Mouse (Mus musculus) erythroid progenitor cell, adult 5-6 weeks (primary cell): ENCODE results near the gene Zfand2b. TPM values are rescaled to one million over a fixed set of nuclear protein-coding genes. Genes with fewer than 3 reads are reported as not detected.

Source experiments
- ATAC-seq: replicated peaks from 2 replicates; pipeline ENCODE4 v1.8.0; 2016; ENCODE audit warnings: moderate number of reproducible peaks, mild to moderate bottlenecking, moderate TSS enrichment, inconsistent platforms; ENCODE audit not compliant: poor library complexity, low FRiP score, severe bottlenecking
- total RNA-seq, 2 experiments: library from RNA; stranded (forward) in 1 of 2; stranded (reverse) in 1 of 2; fragments of 150-400 nt in 1 of 2; fragments of 186-747, 209-891 nt in 1 of 2; gene quantifications; 2 replicates each; pipeline versions ENCODE4 v1.2.3 to v1.2.4; 2015 to 2017; ENCODE audit warnings: low replicate concordance in 2 of 2

Gene Zfand2b
- total RNA-seq, 2 experiments from 2014 or later = 43.6 to 54.6 TPM

DNA sequence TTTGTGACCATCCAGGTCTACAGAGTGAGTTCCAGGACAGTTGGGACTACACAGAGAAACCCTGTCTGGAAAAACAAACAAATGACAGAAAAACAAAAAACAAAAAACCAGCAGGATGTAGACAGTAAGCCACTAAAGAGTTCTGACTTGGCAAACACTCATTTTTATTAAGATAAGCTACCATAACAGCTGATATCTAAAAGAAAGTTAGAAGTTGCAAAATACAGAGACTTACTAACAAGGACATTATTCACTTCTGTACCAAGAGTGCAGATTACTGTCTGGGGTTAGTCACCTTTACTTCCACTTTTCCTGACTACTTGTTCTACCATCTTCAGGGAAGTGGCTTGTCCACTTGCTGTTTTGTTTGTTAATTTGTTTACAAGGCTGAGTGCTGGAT, 9.5 kb upstream of the Zfand2b start:
- peak; percentile 51; the same call in 1 of the 2 replicates for ATAC-seq

GRCm38 (mm10) chr1:75159540-75160255, 8.7 kb upstream of the Zfand2b start:
- ATAC-seq = peak; percentile 91

GRCm38 (mm10) chr1:75160256-75160617, 8.2 kb upstream of the Zfand2b start:
- no peak for ATAC-seq

DNA sequence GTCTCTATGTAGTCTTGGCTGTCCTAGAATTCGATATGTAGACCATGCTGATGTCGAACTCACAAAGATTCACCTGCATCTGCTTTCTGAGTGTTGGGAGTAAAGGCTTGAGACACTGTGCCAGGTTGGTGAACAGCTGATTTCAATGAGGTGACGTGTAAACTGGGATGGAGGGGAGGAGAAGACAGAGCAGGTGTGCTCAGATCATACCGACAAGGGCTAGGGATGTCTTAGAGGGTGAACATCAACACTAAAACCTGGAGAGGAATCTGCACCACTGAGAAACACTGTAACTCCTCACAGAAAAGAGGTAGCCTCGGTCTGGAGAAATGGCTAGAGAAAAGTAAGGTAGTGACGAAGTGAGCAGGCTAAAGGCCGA, 364 bp upstream of the Zfand2b start:
- ATAC-seq = peak; percentile 53

DNA sequence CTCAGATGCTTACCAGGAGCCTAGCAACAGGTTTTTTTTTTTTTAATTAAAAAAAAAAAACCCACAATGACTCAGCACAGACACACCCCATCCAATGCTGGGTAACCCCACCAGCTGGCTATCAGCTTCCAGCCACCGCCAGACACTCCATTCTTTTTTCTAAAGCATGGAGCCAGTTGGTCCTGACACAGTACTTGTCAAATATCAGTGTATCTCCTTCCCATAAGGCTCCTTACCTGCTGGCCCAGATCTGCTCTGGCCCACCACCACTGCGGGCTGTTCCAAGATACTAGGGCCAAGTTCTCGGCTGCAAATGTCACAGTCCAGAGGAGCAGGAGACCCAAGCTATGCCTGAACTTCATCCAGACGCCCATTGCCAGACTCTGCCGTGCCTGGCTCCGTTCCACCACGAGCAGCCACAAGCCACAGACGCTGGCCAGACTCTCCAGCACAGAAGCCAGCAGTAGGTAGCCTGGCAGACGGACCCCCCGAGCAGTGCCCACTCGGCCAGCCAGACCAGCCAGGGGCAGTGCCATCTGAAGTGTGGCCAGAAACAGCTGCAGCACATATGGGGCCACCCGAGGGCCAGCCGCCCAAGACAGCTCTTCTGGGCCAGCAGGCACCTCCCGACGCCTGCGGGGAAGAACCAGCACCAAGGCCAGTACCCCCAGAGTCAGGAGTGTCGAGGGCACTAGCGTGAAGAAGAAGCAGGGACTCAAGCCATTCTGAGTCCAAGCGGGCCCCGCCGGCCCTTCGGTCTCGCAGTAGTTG, 11.1 kb downstream of the Zfand2b start:
- ATAC-seq = peak; percentile 75

- peak; percentile 85 for ATAC-seq
Observed at GRCm38 (mm10) chr1:75180105-75180590, 11.7 kb downstream of the Zfand2b start, which contains the start of gene Abcb6. Gene Abcb6 (minus strand): TSS chr1:75180392.

DNA sequence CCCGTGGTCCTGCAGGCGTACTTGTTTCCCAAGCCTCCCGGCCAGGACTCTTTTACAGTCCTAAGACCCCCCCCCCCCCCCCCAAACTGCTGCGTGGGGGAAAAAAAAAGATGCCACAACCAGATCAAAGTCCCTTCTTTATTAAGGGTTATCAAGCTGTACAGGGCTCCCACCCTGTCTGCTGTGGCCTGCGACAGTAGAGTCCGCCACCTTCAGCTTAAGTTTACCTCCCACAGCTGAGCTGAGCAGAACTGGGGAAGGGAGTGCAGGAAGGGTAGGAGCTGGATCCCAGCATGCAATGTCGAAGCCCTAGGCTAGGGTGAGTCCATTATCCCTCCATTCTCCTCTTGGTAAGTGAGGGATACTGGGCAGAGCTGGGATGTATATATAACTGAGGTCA, 12.3 kb downstream of the Zfand2b start:
- ATAC-seq = no peak

DNA sequence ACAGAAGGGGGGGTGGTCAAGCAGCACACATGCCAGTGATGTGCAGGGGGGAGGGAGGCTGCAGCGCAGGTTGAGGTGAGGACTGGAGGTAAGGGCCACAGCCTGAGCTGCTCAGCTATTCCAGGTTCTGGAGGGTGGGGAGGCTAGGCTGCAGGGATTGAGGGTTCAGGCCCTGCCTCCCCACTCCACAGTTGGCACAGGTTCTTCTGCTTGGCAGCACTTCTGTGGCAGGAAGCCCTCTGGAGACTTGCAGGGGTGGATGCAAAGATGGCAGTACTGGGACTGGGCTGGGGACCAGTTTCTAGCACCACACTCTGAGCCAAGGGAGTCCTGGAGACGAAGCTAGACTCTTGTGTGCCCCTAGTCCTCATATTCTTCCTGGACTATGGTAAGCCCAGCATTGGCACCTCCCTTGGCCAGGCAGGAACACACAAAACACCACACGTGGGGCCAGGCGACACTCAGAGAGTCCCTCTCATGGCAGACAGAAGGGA, 13.0 kb downstream of the Zfand2b start:
- ATAC-seq = no peak

GRCm38 (mm10) chr1:75182160-75182559, 13.7 kb downstream of the Zfand2b start:
- no peak for ATAC-seq

DNA sequence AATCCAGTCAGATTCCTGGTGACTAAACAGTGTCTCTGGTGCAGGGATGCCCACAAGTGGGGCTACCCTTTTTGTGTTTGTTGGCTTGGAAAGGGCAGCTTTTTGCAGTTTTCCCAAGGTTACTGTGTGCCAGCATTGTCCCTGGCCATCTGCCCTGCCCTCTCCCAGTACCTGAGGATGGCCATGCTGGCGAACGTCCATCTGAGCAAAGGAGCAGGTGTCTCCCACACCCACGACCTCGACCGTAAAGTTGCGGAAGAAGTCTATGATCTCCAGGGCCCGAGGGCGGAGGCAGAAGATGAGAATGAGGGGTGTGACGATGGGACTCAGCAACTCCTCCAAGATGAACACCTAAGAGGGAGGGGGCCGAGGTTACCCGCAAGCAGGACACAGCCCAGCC, 17.0 kb downstream of the Zfand2b start:
- no peak for ATAC-seq

GRCm38 (mm10) chr1:75187126-75187525, 18.7 kb downstream of the Zfand2b start:
- ATAC-seq = no peak

DNA sequence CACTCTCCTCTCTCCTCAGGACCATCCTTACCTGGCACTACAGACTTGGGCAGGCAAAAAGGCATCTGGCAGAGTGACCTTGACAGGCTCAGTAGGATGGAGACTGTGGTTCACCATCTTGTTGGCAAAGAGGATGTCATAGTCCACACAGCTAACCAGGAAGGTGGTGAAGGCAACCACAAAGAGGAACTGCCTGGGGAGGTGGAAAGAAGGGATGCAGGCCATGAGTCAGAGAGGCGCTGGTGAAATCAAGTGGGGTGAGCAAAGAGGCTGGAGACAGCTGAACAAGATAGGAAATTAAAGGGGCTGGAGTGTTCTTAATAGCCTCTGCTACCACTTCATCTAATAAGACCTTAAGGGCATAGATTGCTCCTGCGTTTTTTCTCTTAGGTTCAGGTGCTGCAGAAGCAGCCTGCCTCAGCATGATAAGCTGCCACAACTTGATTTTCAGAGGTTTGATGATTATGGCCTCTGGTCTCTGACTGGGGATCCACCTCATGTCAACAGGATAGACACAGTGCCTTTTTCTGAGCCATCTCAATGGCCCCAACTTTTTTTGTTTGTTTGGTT, 19.6 kb downstream of the Zfand2b start:
- ATAC-seq = no peak

DNA sequence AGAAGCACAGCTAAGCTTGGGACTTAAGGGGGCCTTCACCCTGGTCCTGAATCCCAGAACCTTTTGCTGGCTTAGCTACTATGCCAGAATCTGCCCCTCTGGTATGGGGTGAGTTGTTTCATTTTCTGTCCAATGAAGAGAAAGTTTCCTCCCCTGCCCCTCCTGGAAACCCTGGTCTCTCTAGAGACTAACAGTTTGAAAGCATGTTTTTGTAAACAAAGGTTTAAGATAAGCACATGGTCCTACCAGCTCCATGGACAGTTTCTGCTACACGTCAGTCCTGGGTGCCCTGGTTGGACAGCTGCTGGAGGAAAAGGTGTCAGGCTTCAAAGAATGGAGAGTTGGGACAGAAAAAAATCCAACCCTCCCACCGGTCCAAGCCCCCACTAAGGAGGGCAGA, 22.1 kb downstream of the Zfand2b start:
- ATAC-seq = no peak

GRCm38 (mm10) chr1:75191258-75191621, 22.8 kb downstream of the Zfand2b start:
- 0 out of 2 replicates have a peak, but pooled peaks have one; percentile 16 for ATAC-seq

GRCm38 (mm10) chr1:75191622-75192402, 23.4 kb downstream of the Zfand2b start, which contains the start of the genes Ankzf1 and Atg9a:
Gene Ankzf1 (plus strand): TSS chr1:75192151.
Gene Atg9a (minus strand): TSS chr1:75192196.
- ATAC-seq = peak; percentile 96

DNA sequence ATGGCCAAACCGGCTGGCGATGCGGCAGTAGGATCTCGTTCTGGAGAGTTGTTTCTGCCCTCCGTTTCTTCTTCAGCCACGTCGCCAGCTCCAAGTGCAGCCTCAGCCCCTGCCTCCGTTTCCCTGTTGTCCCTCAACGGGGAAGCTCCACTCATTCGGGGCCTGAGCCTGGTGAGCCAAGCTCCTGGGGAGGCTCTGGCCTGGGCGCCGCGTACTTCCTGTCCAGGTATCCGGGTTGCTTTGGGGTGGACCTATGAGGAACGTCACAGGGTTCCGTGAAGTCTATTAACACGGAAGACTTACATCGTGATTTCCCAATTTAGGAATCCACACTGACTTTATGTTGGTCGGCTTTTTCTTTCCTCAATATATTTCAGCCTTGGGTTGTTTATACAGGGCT, 24.0 kb downstream of the Zfand2b start:
- ATAC-seq = peak; percentile 32; the same call in 1 of the 2 replicates

DNA sequence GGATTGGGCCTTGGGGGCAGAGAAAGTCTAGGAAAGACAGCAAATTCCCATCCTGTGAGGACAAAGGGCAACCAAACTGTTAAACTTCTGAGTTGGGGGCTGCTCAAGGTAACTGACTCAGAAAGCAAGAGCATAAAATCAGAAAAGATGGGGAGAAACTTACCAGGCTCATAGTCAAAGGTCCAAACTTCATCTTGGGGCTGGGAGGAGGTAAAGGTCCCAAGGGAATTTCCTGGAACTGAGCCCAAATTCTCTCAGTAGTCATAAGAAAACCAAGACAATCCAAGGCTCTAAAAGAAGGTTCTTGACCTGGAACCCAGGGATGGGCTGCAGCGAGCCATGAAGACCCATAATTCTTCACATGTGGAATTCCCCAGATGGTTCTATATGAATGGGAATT, 32.8 kb downstream of the Zfand2b start:
- ATAC-seq = no peak

DNA sequence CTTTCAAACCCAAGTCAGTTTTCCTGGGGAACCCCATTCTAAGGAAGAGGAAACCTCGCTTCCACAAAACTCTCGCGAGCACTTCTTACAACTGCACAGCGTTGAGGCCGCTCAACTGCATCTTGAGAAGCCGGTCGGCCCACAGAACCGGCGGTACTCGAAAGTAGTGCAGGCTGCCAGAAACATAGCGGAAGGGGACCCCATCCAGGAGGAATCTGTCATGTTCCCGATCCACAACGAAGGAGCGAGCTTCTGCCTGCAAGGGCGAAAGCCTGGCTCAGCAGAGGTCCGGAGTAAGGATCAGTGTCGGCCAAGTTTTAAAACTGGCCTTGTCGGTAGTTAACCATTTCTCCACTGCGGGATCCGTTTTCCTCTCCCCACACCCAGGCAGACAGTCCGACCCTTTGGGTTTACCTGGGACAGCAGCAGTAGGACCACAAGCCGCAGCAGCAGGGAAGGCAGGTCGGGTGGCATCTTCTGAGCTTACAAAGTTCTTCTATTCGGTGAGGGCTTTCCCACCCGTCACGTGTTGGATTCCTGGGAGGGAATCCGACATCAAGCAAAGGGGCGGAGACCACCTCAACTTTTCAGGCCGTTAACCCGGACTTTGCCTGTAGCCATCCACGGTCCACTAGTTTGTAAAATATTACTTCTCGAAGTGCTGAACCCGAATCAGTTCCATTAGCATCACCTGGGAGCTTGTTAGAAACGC, 40.7 kb downstream of the Zfand2b start:
- peak; percentile 17; the same call in 1 of the 2 replicates for ATAC-seq
